Mouse (Mus musculus) left cerebral cortex, adult 2 months (tissue): ENCODE results near the gene Tln2. TPM values are rescaled to one million over a fixed set of nuclear protein-coding genes. Genes with fewer than 3 reads are reported as not detected.

Source experiments
- DNase-seq, 2 experiments: peaks; one replicate each; pipeline ENCODE4 v3.0.0; 2021 to 2022; ENCODE audit warnings: low spot score in 2 of 2, mixed read lengths in 1 of 2; ENCODE audit errors: extremely low spot score in 1 of 2
- H3K27ac ChIP-seq: fragments of 200-600 bp; 2 replicates; pipeline ENCODE4 v1.8.1; 2022
- H3K4me3 ChIP-seq: fragments of 200-600 bp; 2 replicates; pipeline ENCODE4 v1.8.1; 2022
- CTCF ChIP-seq: fragments of 200-600 bp; IDR thresholded peaks from 2 replicates; pipeline ENCODE4 v1.8.1; 2022; ENCODE audit warnings: antibody characterized with exemption, mild to moderate bottlenecking, moderate library complexity
- intact Hi-C: fragments of 180-260 bp; cut with DNase I; formaldehyde crosslinking; loops from one replicate; pipeline ENCODE4 v1.15.1; 2025
- total RNA-seq, 2 experiments: library from RNA; stranded (reverse); gene quantifications; 2 replicates each; pipeline ENCODE4 v1.2.3; 2021

Tln2 gene
- total RNA-seq, 2 experiments from 2014 or later: 96.2 to 96.3 TPM

DNA sequence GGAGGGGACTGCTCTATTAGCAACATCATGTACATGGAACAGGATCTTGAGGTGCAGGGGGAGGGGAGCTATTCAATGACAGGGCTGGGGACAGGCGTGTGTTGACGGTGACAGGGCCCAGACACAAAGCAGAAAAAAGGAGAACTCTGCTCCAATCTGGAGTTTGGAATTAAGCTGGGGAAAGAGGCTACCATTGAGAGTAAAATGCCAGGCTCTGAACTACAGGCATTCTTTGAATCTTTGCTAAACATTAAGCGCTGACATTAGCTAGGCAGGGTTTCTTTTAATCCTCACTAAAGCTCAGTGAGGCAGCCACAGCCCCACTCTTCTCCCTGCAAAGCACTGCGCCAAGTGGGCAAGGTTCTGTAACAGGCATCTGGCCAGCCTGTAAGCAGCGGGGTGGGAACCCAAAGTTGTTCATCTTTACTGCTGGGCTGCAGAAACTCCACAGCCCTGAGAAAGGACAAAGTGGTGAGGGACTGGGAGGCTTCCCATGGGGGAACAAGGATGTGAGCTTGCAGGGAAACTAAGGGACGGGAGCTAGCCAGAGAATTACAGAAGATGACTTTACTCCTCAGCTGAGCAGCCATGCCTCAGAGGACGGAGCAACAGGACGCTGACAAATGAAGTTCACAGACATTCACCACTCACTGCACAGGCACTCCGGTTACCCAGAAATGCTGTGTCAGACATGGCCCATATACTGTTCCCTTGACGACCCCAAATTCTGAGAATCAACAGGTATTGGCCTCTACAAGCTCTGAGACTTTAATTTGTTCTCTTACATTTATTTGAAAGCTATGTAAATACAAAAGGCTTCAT, 124.0 kb downstream of the Tln2 start:
- H3K27ac ChIP-seq: no peak overlapping the region
- intact Hi-C loops: no loop called here

DNA sequence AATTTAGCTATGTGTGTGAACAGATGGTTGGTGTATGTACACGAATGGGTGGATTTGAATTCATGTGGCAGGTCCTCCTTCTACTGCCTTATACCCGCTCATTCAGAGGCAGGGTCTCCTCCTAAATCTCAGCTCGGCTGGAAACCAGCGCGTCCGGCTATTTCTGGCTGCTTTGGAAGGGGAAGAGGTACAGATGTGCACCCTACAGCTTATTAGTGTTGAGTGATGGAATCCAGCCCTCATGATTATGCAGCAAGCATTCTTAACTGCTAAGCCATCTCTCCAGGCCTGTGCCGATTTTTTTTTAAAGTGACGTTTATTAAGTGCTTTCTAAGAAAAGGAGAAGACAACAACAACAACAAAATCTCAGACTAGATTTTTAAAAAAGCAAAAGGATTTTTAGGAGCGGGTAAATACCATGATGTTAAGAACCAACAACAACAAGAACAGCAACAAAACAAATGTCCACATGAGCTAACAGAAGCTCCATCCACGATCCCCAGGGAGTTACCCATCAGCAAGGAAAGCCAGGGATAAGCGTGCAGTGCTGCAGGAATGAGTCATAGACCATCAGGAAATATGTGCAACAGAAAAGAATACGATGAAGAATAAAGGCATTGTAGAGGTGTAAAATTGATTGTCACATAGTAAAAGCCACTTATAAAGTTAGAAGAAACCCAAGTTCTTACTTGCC, 130.2 kb downstream of the Tln2 start:
- intact Hi-C loops: no loop called here
- H3K27ac ChIP-seq: no peak overlapping the region
- no peak for TF ChIP-seq CTCF
- H3K4me3 ChIP-seq: no peak overlapping the region
- DNase-seq: no peak

More for the DNA sequence above, 124.0 kb downstream of the Tln2 start:
- H3K4me3 ChIP-seq: no peak overlapping the region
- DNase-seq: no peak
- no peak for TF ChIP-seq CTCF

DNA sequence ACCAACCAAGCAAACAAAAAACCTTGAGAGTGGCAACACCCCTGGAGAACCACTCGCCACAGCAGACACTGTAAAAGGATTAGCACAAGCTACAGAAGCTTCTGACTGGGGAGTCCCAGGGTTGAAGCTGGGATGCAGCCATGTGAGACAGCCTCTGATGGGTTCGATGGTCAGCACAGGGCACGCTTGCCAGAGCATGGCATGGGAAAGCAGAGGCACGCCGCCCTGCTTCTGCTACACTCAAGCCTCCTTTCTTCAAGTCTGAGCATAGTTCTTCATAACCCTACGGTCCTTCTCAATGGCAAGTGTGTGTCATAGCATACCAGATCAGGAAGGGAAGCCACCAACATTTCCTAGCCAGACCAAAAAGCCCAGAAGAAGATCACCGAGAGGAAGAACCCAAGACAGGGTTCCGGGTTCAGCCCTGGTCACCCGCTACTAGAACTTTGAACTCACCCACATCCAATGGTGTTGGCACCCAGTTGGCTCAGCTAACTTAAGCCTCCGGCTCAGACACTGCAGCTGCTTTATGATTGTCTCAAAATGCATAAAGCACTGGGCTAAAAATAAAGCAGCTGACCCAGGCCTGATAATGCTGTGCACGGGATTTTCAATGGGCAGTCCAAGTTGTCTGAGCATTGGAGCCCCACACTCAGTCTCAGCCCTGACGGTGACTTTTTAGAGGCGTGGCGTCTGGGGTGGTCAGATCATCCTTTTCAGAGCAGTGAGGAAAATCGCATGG, 131.0 kb downstream of the Tln2 start:
- no peak overlapping the region for H3K4me3 ChIP-seq
- DNase-seq: no peak
- intact Hi-C loops: no loop called here
- no peak overlapping the region for H3K27ac ChIP-seq
- no peak for TF ChIP-seq CTCF

DNA sequence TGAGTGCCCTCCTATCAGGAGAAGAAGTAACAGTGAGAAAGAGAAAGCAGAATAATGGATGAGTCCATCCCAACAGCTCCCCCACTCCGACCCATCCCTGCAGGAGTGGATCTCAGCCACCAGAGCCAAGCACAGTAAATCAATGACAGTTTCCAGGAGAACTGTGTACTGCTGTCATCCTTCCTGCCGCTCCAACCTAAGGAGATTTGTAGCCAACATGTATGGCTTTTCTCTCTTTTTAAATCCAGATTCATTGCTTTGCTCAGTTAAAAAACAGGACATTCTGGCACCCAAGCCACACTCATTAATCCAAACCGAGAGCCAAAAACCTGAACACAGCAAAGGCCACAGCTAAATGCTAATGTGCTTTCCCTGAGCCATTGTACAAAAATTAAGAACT, 133.2 kb downstream of the Tln2 start:
- intact Hi-C loops: no loop called here
- TF ChIP-seq CTCF: no peak
- Histone ChIP-seq H3K27ac (no peak overlapping the region), H3K4me3 (no peak overlapping the region)
- no peak for DNase-seq

DNA sequence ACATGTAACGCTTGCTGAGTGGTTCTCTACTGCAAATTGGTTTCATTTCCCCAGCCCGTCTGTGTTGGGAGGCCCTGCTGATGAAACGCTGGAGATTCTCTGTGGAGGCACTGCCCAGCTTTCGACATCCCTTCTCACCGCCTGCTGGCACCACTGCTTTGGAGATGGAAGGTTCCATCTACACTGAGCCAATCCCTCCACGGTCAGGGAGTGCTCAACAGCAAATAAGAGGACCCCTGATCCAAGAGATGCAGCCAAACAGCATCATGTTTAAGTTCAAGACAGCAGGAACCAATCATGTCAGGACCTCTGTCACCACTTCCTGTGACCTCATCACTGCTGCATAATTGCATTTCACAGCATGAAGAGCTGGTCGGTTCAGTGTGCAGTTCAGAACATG, 135.4 kb downstream of the Tln2 start:
- intact Hi-C loops: no loop called here
- no peak for DNase-seq
- Histone ChIP-seq H3K27ac (no peak overlapping the region), H3K4me3 (no peak overlapping the region)
- TF ChIP-seq CTCF: no peak

DNA sequence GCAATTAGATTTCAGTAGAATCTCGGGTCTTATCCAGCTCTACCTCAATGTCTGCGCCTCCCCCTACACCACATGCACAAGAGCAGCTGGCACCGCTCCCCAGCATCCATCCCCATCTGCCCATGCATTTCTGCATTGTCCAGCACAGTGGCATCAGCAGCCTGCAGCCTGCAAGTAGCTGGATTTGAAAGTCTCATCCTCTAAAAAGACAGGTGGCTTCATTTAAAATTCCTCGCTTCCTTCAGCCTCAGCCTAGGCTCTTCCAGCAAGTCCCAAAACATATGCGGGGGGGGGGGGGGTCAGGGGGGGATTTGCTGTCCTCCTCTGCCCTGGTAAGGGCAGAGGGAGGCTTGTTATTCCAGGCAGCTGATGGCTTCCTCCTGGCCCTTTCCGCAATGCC, 141.4 kb downstream of the Tln2 start:
- Histone ChIP-seq H3K27ac (no peak overlapping the region), H3K4me3 (no peak overlapping the region)
- intact Hi-C loops: no loop called here
- peak in 1 of 2 experiments; percentile 22 for DNase-seq
- no peak for TF ChIP-seq CTCF

DNA sequence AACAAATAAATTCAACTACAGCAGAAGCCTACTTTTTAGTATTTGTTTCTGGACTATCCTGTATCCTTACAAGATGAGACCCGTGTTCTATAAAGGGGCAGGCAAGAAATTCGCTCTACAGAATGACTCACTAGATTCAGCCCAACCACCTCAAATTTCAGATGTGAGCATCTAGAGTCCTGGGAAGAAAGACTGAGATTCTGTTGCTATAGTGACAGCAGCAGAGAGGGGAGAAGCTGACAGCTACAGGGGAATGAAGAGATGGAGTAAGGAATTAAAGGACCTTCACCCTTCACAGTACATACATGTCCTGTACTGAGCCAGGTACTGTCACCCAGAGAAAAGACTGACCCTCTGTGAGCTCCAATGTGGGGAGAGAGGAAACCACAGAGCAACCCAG, 148.8 kb downstream of the Tln2 start:
- intact Hi-C loops: no loop called here
- no peak for TF ChIP-seq CTCF
- Histone ChIP-seq H3K4me3 (no peak overlapping the region), H3K27ac (peak overlapping the region; percentile 73)
- DNase-seq: no peak

DNA sequence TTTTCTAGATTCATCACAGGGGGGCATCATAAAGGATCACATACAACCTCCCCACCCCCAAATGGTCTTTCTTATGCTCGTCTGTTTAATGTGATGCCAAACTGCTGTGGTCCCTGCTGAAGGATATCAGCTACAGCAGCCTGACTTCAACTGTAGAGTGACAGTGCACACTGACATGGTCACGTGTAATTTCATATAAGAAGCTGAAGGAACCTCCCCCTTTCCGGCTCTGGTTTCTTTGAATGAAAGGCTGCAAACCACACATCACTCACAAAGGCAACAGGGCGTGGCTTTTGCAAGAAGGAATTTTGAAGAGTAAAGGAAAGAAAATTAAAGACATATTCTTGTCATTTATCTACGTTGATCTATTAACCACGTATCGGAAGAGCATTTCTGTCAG, 154.8 kb downstream of the Tln2 start:
- no peak overlapping the region for H3K4me3 ChIP-seq
- intact Hi-C loops: no loop called here
- no peak overlapping the region for H3K27ac ChIP-seq
- TF ChIP-seq CTCF: no peak
- DNase-seq: no peak

DNA sequence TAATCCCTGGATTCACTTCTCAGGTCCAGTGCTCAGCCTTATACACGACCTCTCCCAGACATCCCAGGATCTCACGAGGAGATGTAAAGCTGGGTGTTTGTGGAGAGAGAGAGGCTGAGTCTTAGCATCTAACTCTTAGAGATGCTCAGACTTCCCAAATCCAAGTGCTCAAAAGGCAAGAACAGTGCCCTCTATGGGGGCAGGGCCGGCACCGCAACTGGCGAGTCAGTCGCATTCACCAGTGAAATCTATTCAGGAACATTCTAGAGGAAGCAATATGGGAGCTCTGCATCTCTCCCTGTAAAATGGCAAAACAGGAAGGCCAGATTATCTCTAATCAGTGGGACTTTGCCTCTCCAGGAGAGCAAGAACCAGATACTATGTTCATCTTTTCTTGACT, 159.9 kb downstream of the Tln2 start:
- peak; percentile 17 for TF ChIP-seq CTCF
- Histone ChIP-seq H3K27ac (no peak overlapping the region), H3K4me3 (no peak overlapping the region)
- no peak for DNase-seq
- intact Hi-C loops: no loop called here

DNA sequence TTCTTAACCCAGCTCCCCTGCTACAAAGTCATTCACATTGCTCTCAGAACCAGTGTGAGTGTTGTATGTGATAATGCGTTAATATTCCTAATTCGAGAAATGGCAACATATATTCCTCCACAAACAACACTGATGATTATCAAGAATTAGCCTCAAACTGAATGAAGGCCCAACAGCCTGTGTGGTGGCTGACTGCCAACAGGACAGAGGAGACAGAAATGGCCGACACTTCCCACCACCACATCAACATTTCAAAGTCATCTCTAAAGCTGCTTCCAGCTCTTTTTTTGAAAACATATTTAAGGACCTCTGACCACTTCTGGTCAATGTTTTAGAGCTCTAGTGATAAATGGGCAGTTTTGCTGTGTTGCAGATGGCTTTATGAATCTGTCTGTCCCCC, 161.7 kb downstream of the Tln2 start:
- Histone ChIP-seq H3K4me3 (no peak overlapping the region), H3K27ac (no peak overlapping the region)
- TF ChIP-seq CTCF: no peak
- intact Hi-C loops: no loop called here
- DNase-seq: no peak

DNA sequence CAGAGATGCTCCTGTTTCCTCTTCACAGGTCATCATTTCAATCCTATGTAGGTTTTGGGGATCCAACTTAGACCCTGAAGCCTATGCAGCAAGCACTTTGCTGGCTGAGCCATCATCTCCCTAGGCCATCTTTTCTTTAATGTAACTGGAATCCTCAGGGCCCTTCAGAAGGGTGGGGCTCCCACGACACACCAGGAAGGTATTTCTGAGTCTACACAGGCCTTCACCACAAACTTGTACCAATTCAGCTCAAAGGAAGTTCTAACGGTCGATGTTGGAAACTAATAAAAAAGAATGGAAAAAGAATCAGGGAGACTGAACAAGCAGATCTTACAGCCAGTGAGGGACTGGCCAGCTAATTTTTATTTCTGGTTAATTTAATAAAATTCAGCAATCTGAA, 163.1 kb downstream of the Tln2 start:
- intact Hi-C loops: no loop called here
- TF ChIP-seq CTCF: no peak
- Histone ChIP-seq H3K27ac (no peak overlapping the region), H3K4me3 (no peak overlapping the region)
- DNase-seq: no peak

DNA sequence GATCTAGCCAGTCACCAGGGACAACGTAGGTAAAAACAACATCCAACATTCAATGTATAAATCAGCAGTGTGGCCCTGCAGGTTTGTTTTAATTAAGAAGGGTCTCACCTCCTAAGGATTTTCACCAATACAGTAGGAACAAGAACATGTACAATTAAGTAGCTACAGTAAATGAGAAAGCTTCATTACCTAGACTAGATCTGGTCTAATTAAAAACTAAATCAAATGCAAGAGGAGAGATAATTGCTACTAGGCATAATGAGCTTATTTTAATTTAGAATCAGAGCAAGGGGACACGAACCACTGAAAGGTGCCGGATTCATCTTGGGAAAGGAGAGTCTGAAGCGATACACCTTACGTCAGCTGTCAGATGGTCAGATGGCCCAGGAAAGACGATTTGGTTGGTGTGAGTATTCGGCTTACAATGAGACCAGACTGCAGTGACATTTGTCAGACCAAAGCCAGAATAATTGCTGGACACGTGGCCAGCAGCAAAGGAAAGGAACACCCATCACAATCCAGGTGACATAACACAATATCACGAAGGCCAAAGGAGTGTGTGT, 175.4 kb downstream of the Tln2 start:
- no peak for DNase-seq
- intact Hi-C loops: no loop called here
- no peak for TF ChIP-seq CTCF
- Histone ChIP-seq H3K27ac (no peak overlapping the region), H3K4me3 (no peak overlapping the region)
